Mouse (Mus musculus): ENCODE measurements around the gene 1110008L16Rik.
A peak's percentile ranks its signal among the peaks of the same experiment; 100 is the strongest.
"Not testable (repeated sequence)": the region's sequence is repeated elsewhere in the genome, so short reads cannot be mapped to it uniquely, and the experiment has no call there.

1110008L16Rik gene

GRCm38 (mm10) chr12:55338490-55338889, 39.1 kb downstream of the 1110008L16Rik start:
- not testable (repeated sequence) for DNase-seq (ENCODE audit: extremely low spot score, low read depth, low spot score)

GRCm38 (mm10) chr12:55343045-55343444, 43.7 kb downstream of the 1110008L16Rik start:
- not testable (repeated sequence) for DNase-seq (ENCODE audit: extremely low spot score, low read depth, low spot score)

DNA sequence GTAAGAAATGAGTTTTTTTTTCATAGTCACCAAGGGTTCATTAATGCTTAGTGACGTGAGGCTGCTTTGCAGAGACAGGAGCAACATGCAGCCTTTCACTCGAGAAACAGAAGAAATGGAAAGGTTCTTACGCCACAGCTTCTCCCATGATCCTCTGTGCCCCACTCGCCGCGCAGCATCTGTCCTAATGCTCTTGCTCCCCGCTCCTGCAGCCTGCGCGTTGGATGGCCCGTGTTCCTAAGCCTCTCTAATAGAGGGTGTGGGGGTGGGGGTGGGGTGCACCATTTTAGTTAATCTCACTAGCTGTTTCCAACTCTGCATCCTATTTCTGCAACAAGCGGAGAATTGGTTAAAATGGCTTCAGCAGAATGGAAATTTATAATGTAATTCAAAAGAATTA, 44.6 kb downstream of the 1110008L16Rik start:
- DNase-seq (ENCODE audit: extremely low spot score, low read depth, low spot score), result no peak

DNA sequence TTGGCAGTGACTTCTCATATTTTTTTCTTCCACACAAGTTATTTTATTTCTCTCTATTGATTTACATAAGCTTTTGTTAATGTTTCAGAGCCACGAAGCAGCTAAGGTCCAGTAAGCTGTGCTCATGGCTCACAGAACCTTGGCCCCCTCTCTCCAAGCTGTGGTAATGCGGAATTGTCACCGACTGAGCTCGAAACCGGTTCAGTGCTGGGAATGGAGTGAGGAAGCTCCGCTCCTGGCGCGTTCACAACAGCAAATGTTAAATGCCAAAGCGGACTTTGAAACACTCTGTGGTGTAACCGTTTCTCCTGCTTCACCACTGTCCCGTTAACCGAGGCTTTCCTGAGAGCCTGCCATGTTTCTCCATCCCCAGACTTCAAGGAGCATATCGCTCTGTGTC, 45.2 kb downstream of the 1110008L16Rik start:
- DNase-seq (ENCODE audit: extremely low spot score, low read depth, low spot score), result no peak

- DNase-seq (ENCODE audit: extremely low spot score, low read depth, low spot score), result no peak
Measured at GRCm38 (mm10) chr12:55353423-55353822, 54.0 kb downstream of the 1110008L16Rik start.

DNA sequence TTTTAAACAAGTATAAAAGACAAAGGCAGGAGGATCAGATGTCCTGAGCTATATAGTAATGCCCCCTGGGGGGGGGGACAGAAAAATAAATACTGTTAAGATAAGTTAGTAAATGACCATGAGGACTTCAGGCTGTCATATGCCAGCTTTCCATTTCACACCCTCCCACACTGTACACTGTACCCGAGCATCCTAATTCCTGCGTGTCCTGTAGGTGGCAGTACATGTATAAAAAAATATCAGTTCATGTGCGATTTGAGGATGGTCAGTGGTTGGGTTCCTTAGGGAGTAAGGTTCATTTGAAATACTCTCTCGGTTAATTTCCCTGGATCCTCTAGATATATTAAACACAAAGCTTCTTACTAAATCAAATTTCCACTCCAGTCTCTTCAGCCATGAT, 55.5 kb downstream of the 1110008L16Rik start:
- peak; percentile 5 for DNase-seq (ENCODE audit: extremely low spot score, low read depth, low spot score)

- no peak for DNase-seq (ENCODE audit: extremely low spot score, low read depth, low spot score)
Measured at GRCm38 (mm10) chr12:55357303-55357702, 57.9 kb downstream of the 1110008L16Rik start.

GRCm38 (mm10) chr12:55360929-55361328, 61.6 kb downstream of the 1110008L16Rik start:
- no peak for DNase-seq (ENCODE audit: extremely low spot score, low read depth, low spot score)

GRCm38 (mm10) chr12:55365083-55365482, 65.7 kb downstream of the 1110008L16Rik start:
- no peak for DNase-seq (ENCODE audit: extremely low spot score, low read depth, low spot score)

DNA sequence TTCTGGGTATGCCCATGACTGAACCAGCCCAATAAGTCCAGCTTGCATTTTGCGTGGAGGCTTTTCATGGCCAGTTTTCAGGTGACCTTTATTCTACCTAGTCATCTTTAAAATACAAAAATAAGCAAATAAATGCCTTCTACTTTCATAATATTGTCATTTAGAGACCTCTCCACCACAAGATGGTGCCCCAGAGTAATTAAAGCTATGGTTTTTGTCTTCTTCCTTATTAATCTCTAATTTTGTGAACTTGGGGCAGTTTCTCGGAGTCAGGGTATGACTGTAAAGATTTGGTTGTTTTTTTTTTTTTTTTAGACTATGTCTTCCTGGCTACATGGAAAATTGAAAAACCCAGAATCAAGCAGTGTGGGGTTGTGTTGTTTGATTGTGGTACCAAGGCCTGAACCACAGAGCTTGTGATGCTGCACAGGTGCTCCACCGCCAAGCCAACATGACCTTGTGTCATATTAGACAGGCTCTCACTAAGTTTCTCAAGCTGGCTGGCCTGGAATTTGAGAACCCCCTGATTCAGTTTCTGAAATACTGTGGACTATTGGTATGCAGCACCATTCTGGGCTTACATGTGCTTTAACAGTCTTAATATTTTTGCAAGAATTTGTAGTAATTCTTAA, 73.2 kb downstream of the 1110008L16Rik start:
- DNase-seq (ENCODE audit: extremely low spot score, low read depth, low spot score), result no peak

DNA sequence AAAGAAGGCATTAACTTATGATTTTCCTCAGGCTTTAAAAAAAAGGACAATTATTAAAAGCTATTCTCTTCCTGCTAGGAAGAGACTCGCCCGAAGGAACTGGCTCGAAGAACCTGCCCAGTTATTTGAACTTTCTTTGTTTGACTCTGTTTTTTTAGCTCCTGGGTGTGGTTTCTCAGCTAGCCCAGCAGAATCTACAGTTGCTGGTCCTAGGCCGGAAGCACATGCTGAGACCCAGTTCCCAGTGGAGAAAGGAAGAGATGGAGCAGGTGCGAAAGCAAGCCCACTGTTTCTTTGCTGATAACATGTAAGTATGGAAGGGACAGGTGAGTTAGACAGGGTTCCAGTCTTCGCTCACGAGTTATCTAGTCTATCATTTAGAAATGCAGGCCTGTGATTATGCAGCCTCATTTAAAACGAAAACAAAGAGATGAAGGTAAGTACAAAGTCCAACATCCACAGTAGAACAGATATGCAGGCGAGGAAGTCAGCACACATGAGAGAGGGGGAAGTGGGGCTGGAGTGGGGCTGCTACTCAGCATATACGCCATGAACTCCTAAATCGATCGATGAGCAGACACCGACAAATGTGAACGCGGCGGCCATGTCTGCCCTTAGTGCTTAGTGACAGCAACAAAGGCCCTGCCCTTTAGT, 77.7 kb downstream of the 1110008L16Rik start:
- DNase-seq (ENCODE audit: extremely low spot score, low read depth, low spot score), result no peak

DNA sequence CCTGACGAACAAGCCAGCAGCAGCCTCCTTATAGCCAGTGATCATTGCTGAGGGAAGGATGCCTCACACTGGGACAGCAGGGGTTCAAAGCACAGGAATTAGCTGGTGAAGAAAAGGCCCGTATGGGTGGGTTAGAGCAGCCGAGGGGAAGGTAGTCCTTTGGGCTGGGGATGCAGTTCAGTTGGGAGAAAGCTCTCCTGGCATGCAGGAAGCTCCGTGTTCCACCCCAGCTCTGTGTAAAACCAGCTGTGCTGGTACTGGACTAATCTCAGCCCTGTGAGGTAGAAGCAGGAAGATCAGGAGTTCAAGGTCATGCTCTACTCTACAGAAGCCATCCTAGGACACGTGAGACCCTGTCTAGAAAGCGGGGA, 78.2 kb downstream of the 1110008L16Rik start:
- DNase-seq (ENCODE audit: extremely low spot score, low read depth, low spot score), result no peak

DNA sequence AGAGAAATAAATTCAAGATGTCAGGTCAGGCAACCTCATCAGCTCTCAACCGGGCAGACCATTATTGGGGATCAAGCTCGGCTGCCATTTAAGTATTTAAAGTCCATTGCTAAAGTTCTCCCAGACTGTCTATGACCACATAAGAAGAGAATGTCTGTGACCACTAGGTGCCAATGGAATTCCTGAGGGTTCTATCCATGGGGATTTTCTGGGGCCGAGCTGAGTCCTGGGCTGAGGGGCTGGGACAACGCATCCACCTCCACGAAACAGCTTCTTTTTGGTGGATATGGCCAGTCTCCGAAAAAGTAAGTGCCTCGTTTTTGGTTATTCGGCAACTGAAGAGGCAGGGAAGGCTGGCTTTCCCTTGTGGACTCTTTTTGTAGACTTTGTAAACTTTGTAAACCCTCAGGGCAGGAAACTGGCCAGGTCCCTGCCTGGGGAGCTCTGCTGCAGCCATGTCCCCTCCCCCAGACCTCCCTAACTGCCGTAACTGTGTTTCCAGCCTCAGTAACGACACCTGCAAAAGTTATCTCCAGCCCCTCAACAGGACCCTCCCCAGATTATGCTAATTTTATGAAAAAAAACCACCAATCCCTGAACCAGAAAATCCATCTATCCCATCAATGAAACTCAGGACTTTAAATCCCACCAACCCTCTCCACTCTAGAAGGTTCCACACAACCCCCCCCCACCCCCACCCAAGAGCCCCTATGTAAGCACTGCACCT, 84.8 kb downstream of the 1110008L16Rik start, which contains the start of gene Psma6:
Psma6 (plus strand) TSS at position 200 of the 727 bp plus-strand sequence.
- DNase-seq (ENCODE audit: extremely low spot score, low read depth, low spot score), result no peak

DNA sequence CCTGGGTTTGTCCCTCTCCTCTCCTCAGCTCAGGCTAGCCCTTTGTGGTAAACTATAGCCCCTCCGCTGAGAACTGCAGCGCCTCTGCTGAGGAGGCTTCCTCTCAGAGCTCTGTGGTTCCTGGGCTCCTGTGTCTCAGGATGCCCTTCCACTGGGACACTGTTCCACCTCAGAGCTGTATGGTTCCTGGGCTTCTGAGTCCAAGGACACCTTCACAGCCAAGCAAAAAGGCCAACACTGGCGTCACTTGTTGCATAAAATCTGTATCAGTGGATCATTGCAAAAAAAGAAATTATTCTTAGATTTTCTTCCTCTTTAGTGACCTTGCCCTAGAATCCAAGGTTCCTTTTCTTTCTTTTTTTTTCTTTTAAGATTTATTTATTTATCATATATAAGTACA, 85.4 kb downstream of the 1110008L16Rik start:
- DNase-seq (ENCODE audit: extremely low spot score, low read depth, low spot score), result no peak

DNA sequence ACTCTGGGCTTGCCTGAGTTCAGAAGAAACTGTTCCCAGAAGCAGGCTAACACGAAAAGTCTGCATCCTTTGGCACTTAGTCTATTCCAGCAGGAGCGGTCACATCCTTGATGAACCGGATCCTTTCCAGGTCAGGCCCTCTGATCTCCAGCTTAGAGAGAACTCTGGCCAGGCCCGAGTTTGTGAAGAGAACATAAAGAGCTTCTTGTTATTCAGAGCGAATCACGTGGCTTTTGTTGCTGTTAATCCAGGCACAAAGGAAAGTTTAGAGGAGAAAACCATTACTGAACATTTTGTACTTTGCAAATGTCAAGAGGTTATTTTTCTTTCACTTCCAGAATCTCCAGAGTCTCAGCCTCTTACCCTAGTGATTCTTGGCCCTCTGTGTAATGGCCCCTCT, 86.6 kb downstream of the 1110008L16Rik start:
- no peak for DNase-seq (ENCODE audit: extremely low spot score, low read depth, low spot score)

- DNase-seq (ENCODE audit: extremely low spot score, low read depth, low spot score), result no peak
Measured at GRCm38 (mm10) chr12:55386456-55386855, 87.1 kb downstream of the 1110008L16Rik start.

DNA sequence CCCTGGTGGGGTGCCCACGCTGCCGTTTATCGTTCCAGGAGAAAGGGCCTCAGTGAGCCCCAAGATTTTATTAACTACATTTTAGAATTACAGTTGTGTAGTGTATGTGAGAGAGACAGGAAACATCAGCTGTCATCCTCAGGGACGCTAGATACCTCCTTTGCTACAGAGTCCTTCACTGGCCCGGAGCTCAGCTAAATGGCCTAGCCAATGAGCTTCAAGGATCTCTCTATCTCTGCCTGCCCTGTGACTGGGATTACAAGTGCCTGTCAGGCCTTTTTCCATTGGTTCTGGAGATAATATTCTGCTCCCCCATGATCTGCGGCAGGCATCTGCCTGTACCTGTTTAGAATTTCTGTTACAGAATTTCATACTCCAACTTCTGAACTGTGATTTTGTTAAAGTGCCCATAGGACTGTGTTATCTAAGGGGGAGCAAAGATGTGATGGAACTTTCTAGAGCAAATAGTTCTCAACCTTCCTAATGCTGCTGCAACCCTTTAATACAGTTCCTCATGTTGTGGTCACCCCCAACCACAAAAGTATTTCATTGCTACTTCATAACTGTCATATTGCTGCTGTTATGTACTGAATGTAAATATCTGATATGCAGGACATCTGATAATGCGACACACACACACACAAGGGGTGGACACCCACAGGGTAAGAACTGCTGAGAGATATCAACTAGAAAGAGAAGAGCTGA, 87.9 kb downstream of the 1110008L16Rik start:
- no peak for DNase-seq (ENCODE audit: extremely low spot score, low read depth, low spot score)

DNA sequence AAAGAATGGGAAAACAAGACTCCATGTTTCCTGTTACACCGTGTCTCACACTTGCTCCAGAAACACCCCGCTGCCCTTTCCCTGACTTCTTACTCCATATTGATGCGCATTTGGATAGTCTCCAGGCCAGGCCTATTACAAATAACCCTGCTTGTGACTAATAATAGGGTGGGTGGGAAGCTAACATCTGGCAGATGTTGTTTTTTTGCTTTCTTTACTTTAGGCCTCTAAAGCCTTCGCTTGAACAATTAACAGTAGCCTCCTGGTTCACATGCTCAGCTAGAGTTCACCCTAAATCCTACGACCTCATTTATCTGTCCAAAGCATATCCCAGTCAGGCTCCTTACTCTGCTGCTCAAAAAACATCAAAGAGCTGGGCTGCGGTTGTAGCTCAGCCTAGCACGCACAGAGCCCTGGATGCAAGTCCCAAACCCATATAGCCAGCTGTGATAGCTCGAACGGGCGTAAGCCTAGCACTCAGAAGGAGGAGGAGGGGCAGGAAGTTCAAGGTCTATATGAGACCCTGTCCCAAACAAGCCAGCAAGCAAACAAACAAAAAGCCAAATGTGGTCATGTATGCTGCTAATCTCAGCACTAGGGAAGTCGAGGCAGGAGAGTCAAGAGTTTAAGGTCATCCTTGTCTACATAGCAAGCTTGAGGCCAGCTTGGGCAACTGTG, 88.5 kb downstream of the 1110008L16Rik start:
- DNase-seq (ENCODE audit: extremely low spot score, low read depth, low spot score), result no peak

DNA sequence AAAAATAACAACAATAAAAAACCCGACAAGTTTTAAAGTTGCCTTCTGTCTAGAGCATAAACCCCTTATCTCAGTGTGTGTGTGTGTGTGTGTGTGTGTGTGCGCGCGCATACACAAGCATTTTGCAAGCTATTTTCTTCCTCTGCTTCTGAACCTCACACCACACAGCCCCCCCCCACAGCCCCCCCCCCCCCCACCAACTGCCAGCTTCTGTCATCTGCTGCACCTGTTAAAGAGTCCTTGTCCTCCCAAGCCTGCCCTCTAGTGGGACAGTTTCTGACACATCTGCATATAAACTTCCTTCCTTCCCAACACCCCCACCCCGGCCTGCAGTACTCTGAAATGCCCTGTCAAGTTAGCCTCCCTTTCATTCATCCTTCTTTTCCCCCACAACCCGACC, 89.1 kb downstream of the 1110008L16Rik start:
- no peak for DNase-seq (ENCODE audit: extremely low spot score, low read depth, low spot score)

GRCm38 (mm10) chr12:55389132-55390081, 90.0 kb downstream of the 1110008L16Rik start:
- no peak for DNase-seq (ENCODE audit: extremely low spot score, low read depth, low spot score)

All from hindlimb bud, embryonic 11.5 days (tissue).